Mouse (Mus musculus) liver, postnatal 0 days (tissue): ENCODE measurements around the gene Brms1l.
"Not testable (repeated sequence)": the region's sequence is repeated elsewhere in the genome, so short reads cannot be mapped to it uniquely, and the experiment has no call there.

Experiments
- CTCF ChIP-seq: sonication (generic); IDR thresholded peaks from 2 replicates; pipeline ENCODE4 v1.5.1; 2016; ENCODE audit warnings: antibody characterized with exemption, low read depth
- EP300 ChIP-seq: IDR thresholded peaks from 2 replicates; pipeline ENCODE4 v1.6.1; 2016; ENCODE audit warnings: antibody characterized with exemption, low read depth, mild to moderate bottlenecking

GRCm38 (mm10) chr12:55794485-55794884 is 41.6 kb upstream of the Brms1l start:
- not testable (repeated sequence) for TF ChIP-seq CTCF, EP300
